Comparison of ENCODE assay signal across 25 mouse cellular contexts in the genomic region with DNA sequence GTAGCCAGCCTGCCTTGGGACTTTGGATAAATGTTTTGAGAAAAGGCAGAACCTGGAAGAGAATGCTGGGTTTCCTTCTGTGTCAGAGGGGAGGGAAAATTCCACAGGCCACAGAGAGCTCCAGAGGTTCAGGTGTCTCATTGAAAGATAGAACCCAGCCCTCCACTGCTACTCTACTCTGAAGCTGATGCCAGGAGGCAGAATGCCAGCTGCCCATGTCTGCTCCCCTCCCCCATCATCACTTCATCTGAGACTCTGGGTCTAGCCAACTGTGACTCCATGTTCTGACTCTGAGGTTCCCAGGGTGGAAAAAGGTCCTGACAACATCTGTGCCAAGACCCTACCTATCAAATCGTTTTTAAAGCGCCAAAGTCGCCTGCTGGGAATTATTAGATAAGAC. TPM values are rescaled to one million over a fixed set of nuclear protein-coding genes. Genes with fewer than 3 reads are reported as not detected.
DNase-seq lines count a peak whose midpoint lies in the region; ATAC-seq and TF ChIP-seq lines count a peak whose summit lies in the region.
"Had no signal": no experiment of that assay in that cellular context is flagged by ENCODE, and none has a peak within 500 bp of the region (broad histone marks: within the 10 kb centered on the region; RNA-seq: fewer than 3 reads in every experiment).

No protein-coding gene starts in this region.

- no peaks in the 10 kb centered on the region for H3K9me3 ChIP-seq in heart, postnatal 0 days (replicated peaks; ENCODE audit: control insufficient read depth, low read length)
- H3K9me3 ChIP-seq: embryonic facial prominence, embryonic 12.5 days; hindbrain, embryonic 12.5 days; midbrain, embryonic 13.5 days; neural tube, embryonic 13.5 days had no signal

- H3K4me2 ChIP-seq in heart, postnatal 0 days (ENCODE audit: low read depth, low read length): no peak overlapping the region
- H3K4me2 ChIP-seq: embryonic facial prominence, embryonic 12.5 days; hindbrain, embryonic 12.5 days; midbrain, embryonic 13.5 days; neural tube, embryonic 13.5 days had no signal

- no peak overlapping the region for H3K4me3 ChIP-seq in heart, postnatal 0 days (ENCODE audit: low read depth, low read length)
- H3K4me3 ChIP-seq: embryonic facial prominence, embryonic 12.5 days; hindbrain, embryonic 12.5 days; midbrain, embryonic 13.5 days; neural tube, embryonic 13.5 days had no signal

- H3K27ac ChIP-seq in heart, postnatal 0 days (ENCODE audit: low read depth): no peak overlapping the region
- H3K27ac ChIP-seq: embryonic facial prominence, embryonic 12.5 days; hindbrain, embryonic 12.5 days; liver, embryonic 14.5 days; macrophage; midbrain, embryonic 13.5 days; neural tube, embryonic 13.5 days had no signal

- no peaks in the 10 kb centered on the region for H3K27me3 ChIP-seq in heart, postnatal 0 days (ENCODE audit: control insufficient read depth, insufficient read depth, low read length)
- H3K27me3 ChIP-seq: embryonic facial prominence, embryonic 12.5 days; hindbrain, embryonic 12.5 days; midbrain, embryonic 13.5 days; neural tube, embryonic 13.5 days had no signal

- 30% methylated on average over 3 of the region's 3 CpGs for WGBS in heart, postnatal 0 days

- peak; percentile 29 to 66 for DNase-seq in adrenal gland, adult (ENCODE audit: inconsistent age in 2 of 2, low spot score in 1 of 2)
- DNase-seq in adrenal gland, postnatal 25 days: no peak
- peak; percentile 73 to 78 for DNase-seq in cerebellum, postnatal 10 days
- DNase-seq in cerebellum, adult 11 months: no peak
- DNase-seq in heart, postnatal 0 days (ENCODE audit: low spot score): no peak
- no peak for DNase-seq in heart, adult 8-10 months (ENCODE audit: low spot score)
- peak; percentile 14 for DNase-seq in NIH3T3 (ENCODE audit: low read depth)
- DNase-seq: adrenal gland, postnatal 10 days; embryo, embryonic 11 days; gastrocnemius, postnatal 14 days; kidney, adult 9 months; kidney, postnatal 10 days; layer of hippocampus, postnatal 36 days; liver; lung, adult 2 months; lung, postnatal 10 days; thymus, adult 2 months had no signal

- TF ChIP-seq CTCF in heart, postnatal 0 days (IDR thresholded peaks at IDR 0.05; ENCODE audit: low read depth): no peak

- no peak for TF ChIP-seq EP300 in heart, postnatal 0 days (IDR thresholded peaks at IDR 0.05; ENCODE audit: low read depth)

- peak; percentile 60 for ATAC-seq in heart, postnatal 0 days (ENCODE audit: insufficient read depth, low read depth)
- ATAC-seq: forebrain, embryonic 14.5 days; intestine, postnatal 0 days; midbrain, embryonic 13.5 days had no signal

- H3K36me3 ChIP-seq in heart, postnatal 0 days (replicated peaks; ENCODE audit: control insufficient read depth, insufficient read depth, low read length): no peaks in the 10 kb centered on the region
- H3K36me3 ChIP-seq: embryonic facial prominence, embryonic 12.5 days; hindbrain, embryonic 12.5 days; midbrain, embryonic 13.5 days; neural tube, embryonic 13.5 days had no signal

- H3K4me1 ChIP-seq in heart, postnatal 0 days (ENCODE audit: control insufficient read depth, insufficient read depth): peaks cover 70% of the 10 kb centered on the region

- no peak overlapping the region for H3K9ac ChIP-seq in heart, postnatal 0 days (replicated peaks; ENCODE audit: low read depth, low read length)
- H3K9ac ChIP-seq: embryonic facial prominence, embryonic 12.5 days; hindbrain, embryonic 12.5 days; liver, embryonic 14.5 days; midbrain, embryonic 13.5 days; neural tube, embryonic 13.5 days had no signal

RNA-seq across cellular contexts. Expression of gene Prdm11, which starts 6.9 kb away (rescaled TPM):
- 63.1 and 63.6 TPM in 2 replicates for total RNA-seq in adrenal gland, postnatal 25 days (2021)
- total RNA-seq in heart, postnatal 0 days (2014; rRNA removed; ENCODE audit: low replicate concordance): 10.7 and 12.7 TPM in 2 replicates
- 2.7 and 2.9 TPM in 2 replicates for polyA plus RNA-seq in heart, postnatal 0 days (2015; fragmentation: Nextera tagmentation; extraction: Ambion mirVana)
- 10 to 100 TPM in 2 of 4 experiments, 1 to 10 TPM in 2; 5.7 to 10.5 (median 9.3) TPM for total RNA-seq in heart, adult 8-10 months (2022)

Comparison
In these comparisons a context has a peak if more than half of its experiments do, and no peak if none do; other contexts are left out.
1. DNase-seq: peak in adrenal gland, adult (2 of 2), cerebellum, postnatal 10 days (2 of 2) and NIH3T3 (single experiment); none in adrenal gland, postnatal 25 days (single experiment), cerebellum, adult 11 months (single experiment), heart, postnatal 0 days (single experiment) and heart, adult 8-10 months (single experiment).